Mouse (Mus musculus) heart, adult 11 months (tissue): Measurements from ENCODE around the gene 1700056E22Rik.

ENCODE experiments used
- DNase-seq: peaks from one replicate; pipeline ENCODE4 v3.0.0; 2022

Gene 1700056E22Rik

DNA sequence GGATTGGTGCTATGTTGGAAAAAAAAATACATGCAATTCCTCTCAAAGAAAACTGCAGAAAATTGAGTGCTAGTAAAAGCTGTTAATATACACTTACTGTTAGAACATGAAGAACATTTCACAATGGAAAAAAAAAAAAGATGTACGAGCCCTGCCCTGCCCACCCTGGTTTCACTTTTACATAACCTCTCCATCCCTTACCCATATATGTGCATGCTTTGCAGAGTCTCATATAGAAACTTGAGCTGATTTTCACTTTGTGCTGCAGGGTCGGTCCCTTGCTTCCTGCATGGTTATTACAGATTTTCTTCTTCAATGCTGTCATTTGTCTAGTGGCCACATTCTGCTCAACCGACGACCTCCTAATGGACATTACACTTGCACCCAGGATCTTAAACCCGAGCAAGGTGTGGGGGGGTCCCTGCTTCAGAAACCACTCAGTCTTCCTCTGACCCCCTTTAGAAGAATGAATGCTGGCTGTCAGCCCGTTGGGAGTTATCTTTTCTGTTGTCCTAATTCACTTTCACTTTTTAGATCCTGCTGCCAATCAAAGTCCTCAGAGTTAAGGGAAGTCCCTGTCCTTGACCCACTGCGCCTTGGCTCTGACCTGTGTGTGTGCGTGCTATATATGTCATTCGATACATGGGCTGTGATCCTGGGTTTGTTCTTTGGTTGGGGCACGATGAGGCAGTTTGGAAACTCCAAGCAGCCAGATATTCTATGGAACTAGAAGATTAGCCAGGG lies 14.7 kb upstream of the 1700056E22Rik start:
- DNase-seq, result peak; percentile 92

DNA sequence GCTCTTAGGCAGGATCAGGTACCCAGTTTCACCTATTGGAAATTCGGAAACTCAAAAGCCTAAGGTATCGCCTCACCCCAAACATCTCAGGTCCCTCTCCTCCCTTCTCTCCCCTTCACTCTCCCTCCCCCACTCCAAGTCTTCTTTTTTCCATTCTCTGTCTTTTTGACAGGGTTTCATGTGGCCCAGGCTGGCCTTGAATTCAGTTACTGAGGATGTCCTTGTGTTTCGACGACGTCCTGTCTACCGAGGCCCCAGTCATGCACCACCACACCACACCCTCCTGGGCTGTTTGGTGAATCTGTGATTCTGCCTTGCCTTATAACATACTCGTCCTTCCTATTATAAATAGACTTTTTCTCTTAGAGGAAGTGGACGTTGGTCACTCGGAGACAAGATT lies 13.7 kb upstream of the 1700056E22Rik start:
- DNase-seq, result no peak

GRCm38 (mm10) chr1:184046070-184046677 lies 12.1 kb upstream of the 1700056E22Rik start:
- DNase-seq, result no peak

- no peak for DNase-seq
These were observed 9.3 kb upstream of the 1700056E22Rik start for GRCm38 (mm10) chr1:184043391-184043790.

DNA sequence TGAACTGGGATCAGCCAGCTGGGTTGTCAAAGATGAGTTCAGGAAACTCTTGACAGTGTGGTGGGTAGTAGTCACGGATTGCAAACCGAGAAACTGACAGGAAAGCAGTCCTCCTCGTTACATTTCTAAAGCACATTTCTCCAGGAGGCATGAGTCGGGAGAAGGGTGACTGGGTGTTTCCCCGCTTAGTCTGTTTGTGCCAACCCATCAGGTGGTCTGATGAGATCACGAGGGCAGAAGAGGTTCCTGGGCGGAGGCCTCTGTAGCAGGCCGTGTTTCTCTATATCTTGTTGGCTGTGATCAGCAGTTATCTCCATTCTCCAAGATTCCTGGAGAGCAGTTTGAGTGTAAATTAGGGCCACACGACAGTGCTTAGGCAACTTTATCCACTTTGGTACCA lies 8.6 kb upstream of the 1700056E22Rik start:
- no peak for DNase-seq

DNA sequence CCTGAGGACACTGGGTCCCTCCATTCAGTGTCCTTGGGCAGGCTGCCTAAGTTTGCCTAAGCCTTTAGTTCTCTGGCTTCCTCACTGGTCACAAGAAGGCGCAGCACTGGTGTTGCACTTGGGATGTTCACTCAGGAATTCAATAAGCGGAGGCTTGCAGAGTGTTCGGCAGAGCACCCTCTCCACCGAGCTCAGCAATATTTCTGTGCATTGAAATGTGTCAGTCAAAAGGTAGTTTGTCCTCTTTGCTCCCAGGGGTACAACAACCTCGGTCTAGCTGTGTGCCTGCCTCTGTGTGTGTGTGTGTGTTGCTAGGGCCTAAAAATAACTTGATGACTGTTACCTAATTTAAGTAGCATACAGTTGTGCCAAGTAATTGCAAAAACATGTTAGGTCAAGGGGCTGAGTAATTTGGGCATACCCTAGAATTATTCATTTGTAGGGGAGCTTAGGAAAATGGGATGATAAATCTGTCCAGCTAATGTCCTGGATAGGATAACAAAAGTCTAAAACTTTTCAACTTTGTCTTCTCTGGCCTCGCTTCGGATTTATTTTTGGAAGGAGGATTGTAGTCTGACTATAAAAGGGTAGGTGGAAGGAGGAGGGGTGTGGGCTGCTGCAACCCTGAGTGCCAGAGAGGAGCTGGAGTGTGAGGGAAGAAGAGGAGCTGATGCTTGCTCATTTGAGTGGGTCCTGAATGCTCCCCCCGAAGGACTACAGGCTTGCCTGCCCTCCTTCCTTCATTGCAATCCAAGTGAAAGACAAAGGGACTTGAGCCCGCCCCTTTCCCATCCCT lies 7.9 kb upstream of the 1700056E22Rik start:
- DNase-seq, result peak; percentile 96

DNA sequence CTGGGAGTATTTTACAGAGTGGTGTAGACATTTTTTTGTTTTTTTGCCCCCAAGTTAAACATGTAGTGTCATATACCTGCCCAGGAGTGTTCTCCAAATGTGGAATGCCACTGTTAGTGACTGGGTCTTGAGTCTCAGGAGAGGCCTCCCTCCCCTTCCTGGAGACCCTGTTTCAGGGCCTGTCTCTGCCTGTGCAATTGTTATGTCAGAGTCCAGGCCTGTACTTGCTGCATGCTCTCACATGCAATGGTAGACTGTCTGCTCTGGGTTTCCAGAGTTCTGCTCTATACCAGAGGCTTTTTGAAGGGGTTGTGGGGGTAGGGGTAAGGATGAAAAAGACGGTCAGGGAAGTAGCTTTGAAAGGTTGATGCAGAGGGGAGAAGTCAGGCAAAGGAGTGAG lies 6.8 kb upstream of the 1700056E22Rik start:
- no peak for DNase-seq

- DNase-seq, result no peak
These were observed 6.1 kb upstream of the 1700056E22Rik start for GRCm38 (mm10) chr1:184040181-184040580.

- no peak for DNase-seq
These were observed 5.2 kb upstream of the 1700056E22Rik start for GRCm38 (mm10) chr1:184039301-184039700.

DNA sequence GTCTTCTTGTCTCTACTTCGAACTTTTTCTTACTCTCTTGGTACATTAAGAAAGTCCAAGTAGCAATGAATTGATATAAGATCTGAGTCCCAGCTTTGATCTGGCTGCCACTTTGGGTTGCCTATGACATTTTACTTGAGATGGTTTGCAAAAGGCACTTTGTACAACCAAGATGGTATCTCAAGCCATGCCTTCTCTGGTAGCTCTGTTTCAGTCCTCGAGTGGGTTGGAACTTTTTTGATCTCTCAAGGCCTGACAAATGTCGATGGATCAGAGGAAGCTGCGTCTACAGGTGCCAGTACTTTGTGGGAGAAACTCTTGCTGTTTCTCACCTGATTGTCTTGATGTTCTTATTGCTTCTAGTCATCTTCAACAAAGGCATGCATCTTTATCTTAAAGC lies 3.7 kb upstream of the 1700056E22Rik start:
- no peak for DNase-seq

DNA sequence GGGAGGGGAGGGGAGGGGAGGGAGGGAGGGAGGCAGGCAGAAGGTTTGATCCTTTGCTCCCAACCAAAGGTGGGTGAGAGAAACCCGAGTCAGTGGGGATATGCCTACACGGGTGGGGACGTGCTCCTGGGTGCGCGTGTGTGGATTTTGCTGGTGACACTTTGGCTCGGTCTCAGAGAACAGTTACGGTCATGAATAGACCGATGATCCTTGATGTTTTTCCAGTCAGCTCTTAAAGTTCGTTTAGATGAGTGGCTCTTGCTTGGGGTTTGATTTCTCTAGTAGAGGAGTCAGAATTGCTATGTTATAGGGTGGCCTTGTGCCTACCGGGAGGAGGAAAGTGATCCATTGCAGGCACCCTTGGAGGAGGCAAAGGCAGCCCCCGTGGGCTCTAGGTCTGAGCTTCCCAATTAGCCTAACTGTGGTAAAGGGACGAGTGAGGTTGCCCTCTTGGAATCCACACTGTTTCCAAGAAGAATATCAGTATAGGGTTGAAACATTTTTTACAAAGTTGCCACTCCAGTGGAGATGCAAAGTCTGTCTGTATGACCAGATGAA lies 1.3 kb upstream of the 1700056E22Rik start:
- DNase-seq, result no peak

DNA sequence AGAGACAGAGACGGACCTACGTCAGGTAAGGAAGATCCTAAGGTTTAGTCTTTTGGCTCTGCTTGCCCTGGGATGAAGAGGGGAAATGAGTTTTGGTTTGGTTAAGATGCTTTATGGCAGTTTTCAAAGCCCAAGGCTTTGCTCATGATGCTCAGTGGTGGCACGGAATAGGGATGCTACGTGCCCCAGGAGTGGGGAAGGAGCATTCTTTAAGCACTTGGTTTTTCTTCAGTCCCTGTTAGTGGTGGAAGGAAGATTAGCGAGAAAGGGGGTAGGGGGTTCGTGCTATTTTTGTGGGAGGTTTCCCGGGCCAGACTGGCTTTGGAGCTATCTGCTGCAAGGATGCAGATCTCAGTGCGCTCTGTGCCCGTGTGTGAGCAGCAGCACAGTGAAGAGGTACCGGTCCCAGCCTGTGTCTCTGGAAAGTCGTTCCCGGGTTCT lies 660 bp upstream of the 1700056E22Rik start:
- no peak for DNase-seq

GRCm38 (mm10) chr1:184033390-184034010 lies 601 bp downstream of the 1700056E22Rik start:
- peak; percentile 98 for DNase-seq

- DNase-seq, result peak; percentile 74
These were observed 1.3 kb downstream of the 1700056E22Rik start for GRCm38 (mm10) chr1:184032682-184033389.

- DNase-seq, result peak; percentile 84
These were observed 3.9 kb downstream of the 1700056E22Rik start for GRCm38 (mm10) chr1:184030070-184030802.

- peak; percentile 85 for DNase-seq
These were observed 7.1 kb downstream of the 1700056E22Rik start for GRCm38 (mm10) chr1:184027039-184027438.

DNA sequence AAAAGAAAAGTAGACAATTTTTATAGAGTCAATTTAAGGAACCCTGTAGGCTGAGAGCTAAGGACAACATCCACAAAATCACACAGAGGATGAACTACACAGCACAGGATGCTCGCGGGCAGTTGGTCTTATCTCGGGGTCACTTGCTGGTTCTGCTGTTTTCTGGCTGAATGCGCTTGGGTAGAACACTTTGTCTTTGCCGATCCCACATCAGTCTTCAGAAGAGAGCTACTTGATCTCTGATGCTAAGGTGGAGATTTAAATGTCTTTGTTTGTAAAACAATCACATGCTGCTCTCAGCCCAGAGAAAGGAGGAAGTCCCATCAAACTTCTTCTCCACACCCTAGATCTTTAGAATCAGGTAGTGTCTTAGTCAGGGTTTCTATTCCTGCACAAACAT lies 9.0 kb downstream of the 1700056E22Rik start:
- no peak for DNase-seq

DNA sequence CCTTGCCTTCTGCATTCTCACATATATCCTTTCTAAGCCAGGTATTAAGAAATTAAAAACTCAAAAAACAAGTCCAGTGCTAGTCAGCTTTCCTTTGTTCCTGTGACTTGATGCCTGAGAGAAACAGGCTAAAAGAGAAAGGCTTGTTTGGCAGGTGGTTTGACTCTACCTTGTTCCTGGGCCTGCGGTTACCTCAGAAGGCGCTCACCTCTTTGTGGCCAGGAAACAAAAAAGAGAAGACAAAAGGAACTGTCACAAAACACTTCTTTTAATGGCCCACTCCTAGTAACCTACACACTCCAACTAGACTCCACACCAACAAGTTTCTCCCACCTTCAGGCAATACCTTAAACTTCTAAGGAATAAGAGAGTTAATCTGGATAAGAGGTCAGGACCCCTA lies 9.5 kb downstream of the 1700056E22Rik start:
- no peak for DNase-seq

GRCm38 (mm10) chr1:184023971-184024370 lies 10.1 kb downstream of the 1700056E22Rik start:
- DNase-seq, result peak; percentile 57

- peak; percentile 64 for DNase-seq
These were observed 14.4 kb downstream of the 1700056E22Rik start for GRCm38 (mm10) chr1:184019722-184020107.

DNA sequence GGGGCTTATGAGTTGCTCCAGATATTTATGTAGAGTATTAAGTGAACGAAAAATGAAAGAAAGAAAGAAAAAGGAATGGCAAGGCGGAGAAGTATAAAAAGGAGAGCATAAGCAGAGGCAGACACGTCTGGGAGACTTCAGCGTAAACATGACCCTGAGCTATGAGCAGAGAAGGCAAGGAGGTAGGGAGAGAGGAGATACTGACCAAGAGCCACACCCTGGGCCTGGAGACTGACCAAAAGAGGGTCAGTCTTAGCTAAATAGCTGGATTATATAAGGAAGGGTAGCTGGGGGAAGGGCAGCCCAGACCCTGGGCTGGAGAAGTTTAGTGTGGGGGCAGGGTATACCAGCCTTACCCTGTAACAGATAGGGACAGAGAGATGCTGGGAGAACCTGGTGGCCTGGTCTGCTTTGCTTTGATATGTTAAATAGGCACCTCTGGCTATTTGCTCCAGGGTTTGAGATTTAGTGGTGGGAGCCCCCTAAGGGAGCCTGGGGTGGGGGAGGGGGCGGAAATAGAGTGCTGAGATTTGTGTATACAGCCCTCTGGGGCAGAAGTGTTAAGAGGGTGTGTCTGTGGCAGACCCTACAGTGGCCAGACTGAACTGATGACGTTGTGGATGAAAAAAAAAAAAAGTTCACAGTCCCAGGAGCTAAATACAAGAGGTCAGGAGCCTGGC lies 14.9 kb downstream of the 1700056E22Rik start:
- peak; percentile 57 for DNase-seq
